Mouse (Mus musculus) granulocyte monocyte progenitor cell, adult 5-6 weeks (primary cell): ENCODE results near the gene Epha2. TPM values are rescaled to one million over a fixed set of nuclear protein-coding genes. Genes with fewer than 3 reads are reported as not detected.

Experiments
- ATAC-seq: replicated peaks from 2 replicates; pipeline ENCODE4 v1.8.0; 2016; ENCODE audit warnings: mild to moderate bottlenecking, moderate TSS enrichment, inconsistent platforms; ENCODE audit not compliant: poor library complexity, severe bottlenecking
- total RNA-seq, 2 experiments: library from RNA; stranded (forward) in 1 of 2; stranded (reverse) in 1 of 2; fragments of 200-712, 200-1000 nt in 1 of 2; fragments of >200 nt in 1 of 2; fragmentation: Nextera tagmentation in 1 of 2; gene quantifications; 2 replicates each; pipeline ENCODE4 v1.2.3; 2014 to 2017

Epha2 gene
- total RNA-seq, 2 experiments from 2014 or later: 0.10 to 0.88 TPM

DNA sequence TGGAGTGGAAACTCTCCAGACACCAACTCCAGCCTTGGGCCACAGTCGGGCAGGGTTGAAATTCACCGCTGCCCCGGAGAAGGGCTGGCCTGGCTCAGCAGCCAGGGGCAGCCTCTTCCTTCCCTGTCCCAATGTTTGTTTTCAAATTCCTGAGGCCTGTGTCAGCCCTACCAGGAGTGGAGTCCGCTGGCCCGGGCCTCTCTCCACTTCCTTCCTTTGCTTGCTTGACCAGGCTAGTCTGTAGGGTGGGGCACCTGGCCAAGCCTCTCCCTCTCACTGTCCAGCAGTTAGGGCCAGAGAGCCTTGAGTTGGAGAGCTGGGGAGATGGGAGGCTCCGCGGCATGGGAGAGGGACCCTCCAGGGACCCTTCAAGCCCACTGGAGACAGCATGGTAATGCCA, 22.9 kb upstream of the Epha2 start:
- ATAC-seq: no peak

DNA sequence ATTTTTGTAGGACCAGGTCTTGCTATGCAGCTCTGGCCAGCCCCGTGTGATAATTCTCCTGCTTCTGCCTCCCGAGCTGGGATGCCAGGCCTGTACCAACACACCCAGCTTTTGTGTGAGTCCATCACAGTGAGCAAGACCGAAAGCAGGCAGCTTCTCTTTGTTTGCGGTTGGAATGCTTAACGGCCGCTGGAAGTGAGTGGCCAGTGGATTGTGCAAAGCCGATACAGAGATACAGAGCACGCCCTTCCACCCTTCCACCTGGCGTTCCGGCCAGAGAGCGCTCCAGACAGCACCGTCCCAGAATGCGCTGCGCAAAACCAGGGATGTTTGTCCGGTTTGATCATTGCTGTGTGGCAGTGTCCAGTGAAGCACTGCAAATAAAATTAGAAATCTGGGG, 21.7 kb upstream of the Epha2 start:
- ATAC-seq: no peak

DNA sequence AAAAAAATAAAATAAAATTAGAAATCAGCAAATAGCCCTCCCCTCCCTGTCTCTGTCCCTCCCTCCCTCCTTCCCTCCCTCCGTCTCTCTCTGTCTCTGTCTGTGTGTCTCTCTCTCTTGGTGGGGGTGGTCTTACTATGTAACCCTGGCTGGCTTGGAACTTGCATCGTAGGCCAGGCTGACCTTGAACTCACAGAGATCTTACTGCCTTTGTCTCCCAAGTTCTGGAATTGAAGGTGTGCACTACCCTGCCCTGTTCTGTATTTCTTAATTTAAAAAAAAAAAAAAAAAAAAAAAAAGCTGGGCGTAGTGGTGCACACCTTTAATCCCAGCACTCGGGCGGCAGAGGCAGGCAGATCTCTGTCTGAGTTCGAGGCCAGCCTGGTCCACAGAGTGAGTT, 21.3 kb upstream of the Epha2 start:
- ATAC-seq: no peak

DNA sequence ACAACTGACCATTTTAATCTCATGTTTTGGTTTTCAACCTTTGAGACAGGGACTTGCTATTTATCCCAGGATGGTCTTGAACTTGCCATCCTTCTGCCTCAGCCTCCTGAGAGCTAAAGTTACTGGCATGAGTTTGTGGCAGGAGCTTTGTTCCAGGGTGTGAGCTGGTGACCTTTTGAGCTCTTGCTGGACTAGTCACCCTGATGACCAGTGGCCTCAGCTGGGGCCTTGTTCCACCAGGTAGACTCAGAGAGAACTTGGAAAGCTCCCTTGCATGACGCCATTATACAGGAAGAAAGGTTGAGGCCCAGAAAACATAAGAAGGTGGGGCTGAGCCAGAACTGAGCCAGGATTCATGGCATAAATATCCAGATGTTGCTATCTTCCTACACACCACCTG, 20.6 kb upstream of the Epha2 start:
- no peak for ATAC-seq

DNA sequence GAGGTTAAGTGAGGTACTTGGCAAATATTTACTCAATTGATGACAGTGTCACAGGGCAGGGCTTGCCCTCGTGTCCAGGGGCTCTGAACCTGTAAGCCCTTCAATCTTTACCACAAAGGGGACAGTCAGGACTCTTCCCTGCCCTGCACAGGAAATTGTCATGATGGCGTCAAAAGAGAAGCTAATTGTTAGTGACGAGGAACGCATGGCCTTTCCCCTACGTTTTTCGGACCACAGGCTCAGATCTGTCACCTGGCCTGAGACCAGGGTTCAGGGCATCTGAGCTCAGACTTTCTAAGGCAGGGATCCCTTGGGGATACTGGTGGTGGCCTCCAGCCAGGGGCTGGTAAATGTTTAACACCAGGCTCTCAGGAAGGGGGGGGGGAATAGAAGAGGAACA, 19.9 kb upstream of the Epha2 start:
- peak; percentile 57 for ATAC-seq

DNA sequence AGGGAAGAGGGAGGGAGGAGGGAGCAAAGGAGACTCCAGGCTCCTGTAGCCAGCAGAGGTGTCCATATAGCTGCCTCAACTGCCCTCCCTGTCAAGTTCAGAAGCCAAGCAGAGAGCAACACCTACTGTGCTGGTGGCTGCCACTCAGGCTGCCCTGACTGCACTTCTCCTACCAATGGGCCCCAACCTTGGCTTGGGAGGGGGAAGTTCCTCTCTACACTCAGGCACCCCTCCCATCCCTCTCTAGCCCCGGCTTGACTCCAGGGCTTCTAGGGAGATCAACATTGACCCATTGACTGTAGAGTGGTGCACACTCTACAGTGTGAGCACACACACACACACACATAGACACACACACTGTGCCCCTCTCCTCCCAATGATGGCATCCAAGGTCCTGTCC, 19.5 kb upstream of the Epha2 start:
- peak; percentile 67 for ATAC-seq

DNA sequence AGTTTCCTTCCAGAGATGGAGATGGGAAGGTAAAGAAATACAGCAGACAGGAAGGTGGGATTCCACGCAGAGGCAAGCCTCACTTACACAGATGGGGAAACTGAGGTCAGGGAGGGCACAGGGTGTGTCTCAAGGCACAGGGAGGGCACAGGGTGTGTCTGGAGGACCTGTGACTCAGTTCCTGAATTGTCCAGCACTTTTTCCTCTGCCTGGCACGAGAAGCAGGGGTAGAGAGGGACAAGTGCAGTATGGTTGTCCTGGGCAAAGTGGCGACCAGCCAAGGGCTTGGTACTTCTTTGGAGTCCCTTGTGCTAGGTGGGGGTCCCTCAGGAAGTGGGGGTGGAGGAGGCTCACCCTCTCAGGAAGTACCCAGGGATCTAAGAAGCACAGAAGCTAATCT, 19.0 kb upstream of the Epha2 start:
- ATAC-seq: no peak

DNA sequence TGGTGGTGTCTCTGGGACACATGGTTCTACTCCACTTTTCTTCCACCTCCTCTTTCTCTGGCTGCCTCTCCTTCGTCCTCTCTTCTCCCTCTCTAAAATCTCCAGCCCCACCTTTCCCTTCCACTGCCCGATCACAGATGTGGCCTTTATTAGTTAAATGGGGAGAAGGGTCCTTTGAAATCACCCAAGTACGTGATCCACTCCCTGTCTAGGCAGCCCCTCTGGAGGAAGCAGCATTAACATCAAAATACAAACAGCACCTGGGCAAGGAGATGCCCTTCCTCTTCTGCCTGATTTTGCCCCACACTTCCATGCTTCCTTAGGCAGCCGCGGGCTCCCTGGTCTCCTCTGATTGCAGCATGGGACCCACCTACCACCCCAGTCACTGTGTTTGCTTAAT, 18.4 kb upstream of the Epha2 start:
- no peak for ATAC-seq

DNA sequence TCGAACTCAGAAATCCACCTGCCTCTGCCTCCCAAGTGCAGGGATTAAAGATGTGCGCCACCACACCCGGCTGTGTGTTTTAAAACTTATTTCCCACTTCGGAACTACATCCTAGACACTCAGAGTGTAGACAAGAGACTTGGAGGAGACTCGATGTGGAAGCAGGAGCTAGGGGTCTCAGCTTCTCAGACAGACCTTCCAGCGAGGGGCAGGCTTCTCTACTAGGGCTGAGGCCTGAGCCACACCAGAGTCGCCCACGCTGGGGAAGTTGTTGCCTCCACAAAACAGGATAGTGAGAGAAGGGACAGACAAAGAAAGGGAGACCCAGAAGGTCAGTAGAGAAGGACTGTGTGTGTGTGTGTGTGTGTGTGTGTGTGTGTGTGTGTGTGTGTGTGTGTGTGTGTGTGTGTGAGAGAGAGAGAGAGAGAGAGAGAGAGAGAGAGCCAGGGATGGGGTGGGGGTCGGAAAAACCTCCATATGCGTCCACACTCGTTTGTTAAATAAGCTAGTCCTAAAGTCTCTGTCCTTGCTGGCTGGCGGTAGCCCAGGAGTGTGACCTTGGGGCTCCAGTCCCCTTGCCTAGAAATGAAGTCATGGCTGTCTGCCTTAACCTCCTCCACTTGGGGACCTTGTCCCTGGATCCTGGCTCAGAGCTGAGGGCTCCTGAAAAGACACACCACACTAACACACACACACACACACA, 17.7 kb upstream of the Epha2 start:
- ATAC-seq: no peak

DNA sequence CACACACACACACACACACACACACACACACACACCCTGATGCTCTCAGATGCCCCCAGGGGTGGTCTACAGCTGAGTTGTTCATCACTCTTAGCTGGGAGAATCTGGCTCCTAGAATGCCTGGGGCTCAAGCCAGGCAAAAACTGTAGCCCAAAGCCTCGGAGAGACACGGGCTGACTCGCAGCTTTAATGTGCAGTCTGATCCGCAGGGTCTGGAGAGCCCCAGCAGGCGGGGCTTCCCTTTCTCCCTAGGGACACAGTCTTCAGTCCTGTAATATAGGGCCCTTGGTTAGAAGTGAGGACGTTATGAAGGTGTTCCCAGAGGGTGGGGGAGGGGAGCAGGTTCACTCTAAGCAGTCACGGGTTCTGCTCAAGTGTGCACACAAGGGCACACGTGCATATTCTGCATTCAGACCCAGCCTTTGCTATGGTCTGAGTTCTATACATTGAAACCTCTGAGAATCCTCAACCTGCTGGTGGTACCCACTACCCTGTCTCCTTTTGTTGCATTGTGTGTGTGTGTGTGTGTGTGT, 17.1 kb upstream of the Epha2 start:
- ATAC-seq: no peak

DNA sequence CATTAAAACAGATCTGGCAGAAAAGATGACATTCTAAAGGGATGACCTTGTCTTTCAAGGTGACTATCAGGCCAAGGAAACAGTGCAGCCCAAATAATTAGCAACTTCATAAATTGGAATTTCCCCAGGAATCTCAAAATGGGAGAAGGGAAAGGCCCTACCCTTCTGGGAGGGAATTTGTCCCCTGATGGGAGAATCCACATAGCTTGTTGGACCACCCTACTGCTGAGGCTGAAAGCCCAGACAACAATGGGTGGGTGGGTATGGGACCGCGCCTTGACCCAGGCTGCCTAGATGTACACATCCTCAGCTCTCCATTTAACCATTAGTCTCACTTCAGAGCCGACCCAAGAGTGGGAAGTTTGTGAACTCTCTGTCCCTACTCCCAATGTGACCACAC, 16.6 kb upstream of the Epha2 start:
- ATAC-seq: no peak

DNA sequence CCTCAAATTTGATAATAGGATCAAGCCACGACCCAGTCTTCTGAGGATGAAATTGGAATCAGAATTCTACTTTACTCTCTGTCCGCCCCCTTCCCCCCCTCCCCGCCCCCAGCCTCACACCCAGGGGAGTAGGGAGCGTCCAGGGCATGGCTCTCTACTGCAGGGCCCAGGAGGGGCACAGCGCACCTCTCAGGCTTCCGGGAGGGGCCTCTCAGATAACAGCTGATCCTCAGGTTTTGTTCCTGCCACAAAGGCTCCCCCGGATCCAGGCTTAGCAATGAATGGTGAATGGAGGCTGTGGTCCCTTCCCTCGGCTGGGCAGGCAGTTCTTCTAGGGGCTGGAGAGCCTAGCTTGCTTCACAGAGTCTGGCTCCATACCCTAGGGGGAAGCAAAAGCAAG, 15.9 kb upstream of the Epha2 start:
- ATAC-seq: no peak

DNA sequence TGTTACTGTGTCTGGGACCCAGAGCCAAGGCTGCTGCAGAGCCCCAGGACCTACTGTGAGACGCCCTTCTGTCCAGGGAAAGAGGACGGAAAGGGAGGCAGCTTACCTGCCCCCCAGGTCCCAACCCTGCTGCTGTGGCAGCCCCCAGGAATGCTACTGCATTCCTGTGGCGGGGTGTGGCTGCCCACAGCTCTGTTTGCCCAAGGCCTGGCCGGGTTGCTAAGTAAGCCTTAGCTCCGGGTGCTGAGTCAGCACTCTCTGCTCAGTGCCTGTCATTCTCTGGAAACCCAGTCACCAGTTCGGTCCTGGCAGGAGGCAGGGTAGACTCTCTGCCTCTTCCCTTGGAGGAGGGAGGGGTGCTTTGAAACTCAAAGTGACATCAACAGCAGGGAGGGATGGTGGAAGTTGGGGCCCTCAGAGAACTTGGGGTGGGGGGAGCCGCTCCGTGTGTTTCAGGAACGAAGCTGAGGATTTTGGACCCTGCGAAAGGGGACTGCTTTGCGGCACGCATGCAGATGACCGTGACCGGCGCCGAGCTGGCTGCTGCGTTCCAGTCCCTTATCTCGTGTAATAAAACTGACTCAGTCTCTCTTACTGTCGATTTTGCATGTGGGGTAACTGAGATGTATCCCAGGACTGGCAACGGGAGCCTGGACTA, 14.1 kb upstream of the Epha2 start:
- ATAC-seq: 0 out of 2 replicates have a peak, but pooled peaks have one; percentile 23

DNA sequence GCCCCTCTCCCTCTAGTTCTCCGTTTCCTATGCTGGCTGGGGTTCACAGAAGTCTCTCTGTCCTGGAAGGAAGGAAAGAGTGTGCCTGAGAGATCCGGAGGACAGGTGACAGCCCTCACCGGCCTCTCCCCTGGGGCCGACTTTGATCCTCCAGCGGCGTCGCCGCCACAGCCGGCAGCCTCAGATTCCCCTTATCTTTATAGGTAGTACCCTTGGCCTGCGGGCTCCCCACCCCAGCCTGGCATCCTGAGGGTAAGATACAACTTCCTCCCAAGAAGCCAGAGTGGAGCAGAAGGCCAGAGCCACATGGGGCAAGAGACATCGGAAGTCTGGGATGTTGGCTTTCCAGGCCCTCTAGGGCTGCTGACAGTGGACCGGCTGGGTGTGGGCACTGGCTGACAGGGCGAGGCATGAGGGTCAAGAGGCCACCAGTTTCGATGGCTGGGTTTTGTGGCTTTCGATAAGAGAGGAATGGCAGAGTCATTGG, 13.5 kb upstream of the Epha2 start:
- ATAC-seq: peak; percentile 52

DNA sequence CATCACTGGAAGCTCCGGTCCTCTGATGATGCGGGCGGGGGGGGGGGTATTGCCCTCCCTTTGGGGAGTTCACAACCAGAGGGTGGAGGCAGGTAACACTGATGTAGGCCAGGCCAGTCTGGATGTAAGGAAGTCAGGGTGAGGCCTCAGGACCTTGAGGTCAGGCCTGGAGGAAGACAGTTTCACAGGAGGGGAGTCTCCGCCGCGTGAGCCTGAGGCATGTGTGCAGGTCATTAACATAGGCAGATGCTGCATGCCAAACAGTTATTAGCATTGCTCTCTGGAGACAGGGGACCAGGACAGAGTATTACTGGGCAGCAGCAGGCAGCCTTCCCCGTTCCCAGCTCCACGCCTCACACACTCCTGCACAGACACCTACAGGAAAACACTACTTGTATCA, 12.9 kb upstream of the Epha2 start:
- no peak for ATAC-seq

DNA sequence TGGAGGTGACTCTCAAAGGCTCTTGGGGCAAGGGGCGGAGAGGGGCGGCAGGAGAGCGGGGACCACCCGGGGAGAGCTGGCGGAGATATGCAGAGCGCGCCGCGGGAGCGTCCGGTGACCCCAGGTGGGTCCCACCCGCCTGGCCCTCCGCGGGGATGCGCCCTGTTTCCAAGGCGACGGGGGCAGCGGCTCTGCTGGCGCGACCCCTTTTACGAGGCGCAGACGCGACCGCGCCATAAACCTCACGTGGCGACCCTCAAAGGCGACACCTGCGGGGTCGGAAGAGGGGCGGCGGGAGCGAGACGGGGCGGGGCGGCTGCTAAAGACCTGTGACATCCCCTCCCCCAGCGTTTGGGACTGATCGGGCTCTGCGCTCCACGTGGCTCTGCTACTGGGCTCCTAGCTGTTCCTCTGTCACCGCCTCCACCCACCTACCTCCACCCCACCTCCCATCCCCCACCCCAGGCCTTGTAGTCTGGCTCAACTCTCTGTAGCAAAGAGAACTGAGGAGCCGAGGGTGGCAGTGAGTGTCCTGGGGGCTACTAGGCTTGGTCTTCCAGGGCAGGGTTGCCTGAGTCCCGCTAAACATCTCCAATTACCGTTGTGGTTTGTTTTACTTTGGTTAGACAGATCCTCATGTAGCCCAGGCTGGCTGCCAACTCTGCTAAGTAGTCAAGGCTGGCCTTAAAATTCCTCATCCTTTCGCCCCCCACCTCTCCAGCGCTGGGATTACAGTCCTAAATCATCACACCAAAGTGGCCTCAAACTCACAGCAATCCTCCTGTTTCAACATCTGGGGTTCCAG, 9.3 kb upstream of the Epha2 start:
- no peak for ATAC-seq

DNA sequence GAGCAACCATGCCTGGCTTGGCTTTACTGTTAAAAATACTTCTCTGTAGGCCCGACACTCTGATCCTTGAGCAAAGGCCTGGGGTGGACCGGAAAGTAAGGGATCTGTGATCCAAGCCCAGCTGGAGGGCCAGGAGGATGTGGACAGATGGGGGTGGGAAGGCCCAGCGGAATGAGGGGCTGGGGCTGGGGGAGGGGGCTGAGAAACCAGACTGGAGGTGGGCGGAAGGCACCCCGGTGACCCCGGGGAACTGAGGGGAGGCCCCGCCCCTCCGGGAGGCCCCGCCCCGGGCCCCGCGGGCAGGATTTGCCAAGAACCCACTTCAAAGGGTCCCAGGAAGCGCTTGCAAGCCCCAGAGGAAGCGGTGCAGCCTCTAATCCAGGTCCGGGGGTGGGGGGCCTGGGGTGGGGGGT, 5.3 kb upstream of the Epha2 start:
- no peak; the same call in 1 of the 2 replicates for ATAC-seq

DNA sequence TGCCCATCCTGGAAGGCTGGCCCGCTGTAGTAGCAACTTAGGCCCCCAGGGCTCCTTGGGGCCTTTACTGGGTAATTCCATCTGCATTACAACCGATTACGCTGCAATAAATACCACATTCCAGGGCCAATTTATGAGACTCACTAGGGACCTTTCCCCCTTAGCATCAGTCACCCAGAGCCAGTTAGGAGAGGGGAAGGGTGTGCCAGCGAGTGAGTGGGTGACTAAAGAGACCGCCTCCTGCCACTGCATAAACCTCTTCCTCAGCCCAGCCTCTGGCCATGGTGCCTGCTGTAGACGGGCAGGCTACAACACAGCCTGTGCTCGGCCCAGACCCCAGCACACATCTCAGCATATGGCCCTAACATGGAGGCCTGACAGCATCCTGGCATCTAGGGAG, 3.1 kb upstream of the Epha2 start:
- ATAC-seq: no peak

DNA sequence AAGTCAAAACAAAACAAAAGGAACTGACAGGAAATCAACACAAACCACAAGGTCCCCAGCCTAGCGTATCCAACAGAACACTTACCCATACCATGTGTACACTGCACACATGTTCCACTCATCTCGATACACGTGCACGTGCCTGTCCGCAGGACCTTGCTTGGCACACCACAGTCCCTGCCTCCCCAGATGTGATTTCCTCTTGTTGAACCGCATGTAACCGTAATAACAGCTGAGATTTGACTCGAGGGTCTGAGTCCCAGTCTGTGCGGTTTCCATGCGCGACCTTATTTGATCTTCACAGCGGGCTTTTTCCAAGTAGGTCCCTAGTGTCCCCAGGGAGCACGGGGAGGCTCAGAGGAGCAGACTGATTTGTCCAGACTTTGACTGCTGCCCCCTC, 1.7 kb upstream of the Epha2 start:
- peak; percentile 63 for ATAC-seq

DNA sequence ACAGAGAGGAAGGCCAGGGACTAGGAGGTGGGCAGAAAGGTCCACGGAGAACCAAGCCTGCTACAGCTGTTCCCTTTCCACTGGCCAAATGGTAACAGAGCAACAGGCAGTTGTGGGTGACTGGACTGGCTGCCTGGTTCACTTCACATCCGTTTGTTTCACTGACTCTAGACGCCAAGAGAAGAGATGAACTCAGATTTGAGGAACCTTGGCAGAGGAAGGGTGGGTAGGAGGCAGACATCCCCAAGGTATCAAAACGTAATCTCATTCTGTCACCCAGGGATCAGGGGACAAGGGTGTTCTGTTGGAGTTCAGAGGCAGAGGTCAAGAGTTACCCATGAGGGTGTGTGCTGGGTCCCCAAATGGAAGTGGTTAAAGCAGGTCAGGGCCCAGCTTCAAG, 844 bp upstream of the Epha2 start:
- ATAC-seq: peak; percentile 7; the same call in 1 of the 2 replicates
